Mouse (Mus musculus): ENCODE measurements at regions not wholly inside any gene's neighbourhood (a gene's known extent, or its start where the extent isn't known, plus 50 kb on each side); places are given as distances from the start of the nearest gene placed in this dataset.
"Not testable (repeated sequence)": the region's sequence is repeated elsewhere in the genome, so short reads cannot be mapped to it uniquely, and the experiment has no call there.

DNA sequence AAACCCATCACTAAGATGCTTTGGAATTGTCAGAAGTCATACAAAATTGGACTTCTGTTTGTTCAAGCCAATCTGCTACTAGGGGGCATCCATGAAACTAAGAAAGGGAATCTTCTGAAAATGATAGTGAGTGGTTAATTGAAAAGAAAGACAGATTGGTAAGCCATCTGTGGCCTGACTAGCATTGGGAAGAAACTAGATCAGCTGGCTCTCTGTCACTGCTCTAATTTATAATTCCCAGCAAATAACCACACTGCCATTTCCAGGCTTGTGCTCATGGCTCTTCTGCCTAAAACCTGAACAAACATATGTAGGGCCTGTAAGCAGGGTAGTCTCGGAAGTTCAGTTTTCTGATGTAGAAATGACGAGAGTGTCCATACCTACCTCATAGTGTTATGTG is 569.8 kb downstream of the Pcdh19 start:
- no peak overlapping the region for H3K27ac ChIP-seq (ENCODE audit: insufficient read depth, low read depth, low read length, poor library complexity, severe bottlenecking)
- H3K4me3 ChIP-seq (ENCODE audit: insufficient read depth in 1 of 2, low read depth in 1 of 2, low read length in 2 of 2, poor library complexity in 1 of 2, severe bottlenecking in 1 of 2), result no peak overlapping the region
- no peak for TF ChIP-seq CHD2 (IDR thresholded peaks at IDR 0.05; ENCODE audit: low read depth, low read length)
- TF ChIP-seq HCFC1 (IDR thresholded peaks at IDR 0.05; ENCODE audit: borderline replicate concordance, insufficient read depth, low read length), result no peak
- no peak for TF ChIP-seq ZC3H11A (IDR thresholded peaks at IDR 0.05; ENCODE audit: borderline replicate concordance, low read depth, low read length)
- no peak for TF ChIP-seq MAFK (IDR thresholded peaks at IDR 0.05; ENCODE audit: insufficient read depth, low read depth, low read length)
- TF ChIP-seq ZNF384 (IDR thresholded peaks at IDR 0.05; ENCODE audit: low read depth, low read length), result no peak
- in situ Hi-C loops (cut with MboI; ENCODE audit: low sequenced_read_pairs in 2 of 2, unreplicated experiment in 2 of 2), result no loop called here
- no peaks in the 10 kb centered on the region for H3K9me3 ChIP-seq (ENCODE audit: control insufficient read depth, insufficient read depth, low read depth, low read length)
- H3K4me1 ChIP-seq (ENCODE audit: control insufficient read depth in 2 of 2, insufficient read depth in 2 of 2, low read length in 2 of 2, poor library complexity in 1 of 2), result no peaks in the 10 kb centered on the region
- no peak overlapping the region for H3K9ac ChIP-seq (ENCODE audit: insufficient read depth, low read depth, low read length, poor library complexity, severe bottlenecking)
- H3K36me3 ChIP-seq (ENCODE audit: control insufficient read depth, insufficient read depth, low read length, poor library complexity, severe bottlenecking), result no peaks in the 10 kb centered on the region
- no peak for DNase-seq (ENCODE audit: low read depth, low spot score)

DNA sequence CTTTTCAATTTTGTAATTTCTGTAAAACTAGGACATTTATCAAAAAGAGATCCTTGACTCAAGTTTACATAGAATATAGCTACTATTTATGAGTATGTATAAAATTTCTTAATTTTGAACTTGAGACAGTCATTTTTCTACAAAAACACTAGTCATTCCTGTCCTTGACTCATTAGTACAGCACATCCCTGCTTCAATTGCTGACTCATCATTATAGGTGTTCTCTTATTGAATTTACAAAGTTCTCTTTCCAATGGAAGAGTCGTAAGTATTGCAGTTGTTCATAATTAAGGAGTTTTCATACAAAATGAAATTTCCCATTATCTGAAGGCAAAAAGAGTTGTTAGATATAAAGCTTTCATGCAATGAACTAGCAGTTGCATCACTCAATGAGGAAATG is 578.6 kb downstream of the Pcdh19 start:
- in situ Hi-C loops (cut with MboI; ENCODE audit: low sequenced_read_pairs in 2 of 2, unreplicated experiment in 2 of 2), result no loop called here
- TF ChIP-seq HCFC1 (IDR thresholded peaks at IDR 0.05; ENCODE audit: borderline replicate concordance, insufficient read depth, low read length) (no peak), ZNF384 (IDR thresholded peaks at IDR 0.05; ENCODE audit: low read depth, low read length) (no peak), MAFK (IDR thresholded peaks at IDR 0.05; ENCODE audit: insufficient read depth, low read depth, low read length) (peak; percentile 62; the same call in 1 of the 2 replicates)
- Histone ChIP-seq H3K4me1 (ENCODE audit: control insufficient read depth in 2 of 2, insufficient read depth in 2 of 2, low read length in 2 of 2, poor library complexity in 1 of 2) (no peaks in the 10 kb centered on the region), H3K36me3 (ENCODE audit: control insufficient read depth, insufficient read depth, low read length, poor library complexity, severe bottlenecking) (no peaks in the 10 kb centered on the region), H3K4me3 (ENCODE audit: insufficient read depth in 1 of 2, low read depth in 1 of 2, low read length in 2 of 2, poor library complexity in 1 of 2, severe bottlenecking in 1 of 2) (no peak overlapping the region), H3K27ac (ENCODE audit: insufficient read depth, low read depth, low read length, poor library complexity, severe bottlenecking) (no peak overlapping the region), H3K9ac (ENCODE audit: insufficient read depth, low read depth, low read length, poor library complexity, severe bottlenecking) (no peak overlapping the region), H3K9me3 (ENCODE audit: control insufficient read depth, insufficient read depth, low read depth, low read length) (no peaks in the 10 kb centered on the region)
- DNase-seq (ENCODE audit: low read depth, low spot score), result no peak

- DNase-seq (ENCODE audit: low read depth, low spot score), result peak; percentile 21
- H3K27ac ChIP-seq (ENCODE audit: insufficient read depth, low read depth, low read length, poor library complexity, severe bottlenecking), result no peak overlapping the region
- no peak overlapping the region for H3K4me3 ChIP-seq (ENCODE audit: insufficient read depth in 1 of 2, low read depth in 1 of 2, low read length in 2 of 2, poor library complexity in 1 of 2, severe bottlenecking in 1 of 2)
- no peaks in the 10 kb centered on the region for H3K9me3 ChIP-seq (ENCODE audit: control insufficient read depth, insufficient read depth, low read depth, low read length)
- H3K9ac ChIP-seq (ENCODE audit: insufficient read depth, low read depth, low read length, poor library complexity, severe bottlenecking), result no peak overlapping the region
- no peaks in the 10 kb centered on the region for H3K36me3 ChIP-seq (ENCODE audit: control insufficient read depth, insufficient read depth, low read length, poor library complexity, severe bottlenecking)
- in situ Hi-C loops (cut with MboI; ENCODE audit: low sequenced_read_pairs in 2 of 2, unreplicated experiment in 2 of 2), result no loop called here
- no peak for TF ChIP-seq CHD2 (IDR thresholded peaks at IDR 0.05; ENCODE audit: low read depth, low read length)
- TF ChIP-seq MAFK (IDR thresholded peaks at IDR 0.05; ENCODE audit: insufficient read depth, low read depth, low read length), result no peak
- no peak for TF ChIP-seq HCFC1 (IDR thresholded peaks at IDR 0.05; ENCODE audit: borderline replicate concordance, insufficient read depth, low read length)
- no peak for TF ChIP-seq ZNF384 (IDR thresholded peaks at IDR 0.05; ENCODE audit: low read depth, low read length)
- TF ChIP-seq ZC3H11A (IDR thresholded peaks at IDR 0.05; ENCODE audit: borderline replicate concordance, low read depth, low read length), result no peak
- no peaks in the 10 kb centered on the region for H3K4me1 ChIP-seq (ENCODE audit: control insufficient read depth in 2 of 2, insufficient read depth in 2 of 2, low read length in 2 of 2, poor library complexity in 1 of 2)
These were observed 595.8 kb downstream of the Pcdh19 start for GRCm38 (mm10) chrX:133092983-133093382.

DNA sequence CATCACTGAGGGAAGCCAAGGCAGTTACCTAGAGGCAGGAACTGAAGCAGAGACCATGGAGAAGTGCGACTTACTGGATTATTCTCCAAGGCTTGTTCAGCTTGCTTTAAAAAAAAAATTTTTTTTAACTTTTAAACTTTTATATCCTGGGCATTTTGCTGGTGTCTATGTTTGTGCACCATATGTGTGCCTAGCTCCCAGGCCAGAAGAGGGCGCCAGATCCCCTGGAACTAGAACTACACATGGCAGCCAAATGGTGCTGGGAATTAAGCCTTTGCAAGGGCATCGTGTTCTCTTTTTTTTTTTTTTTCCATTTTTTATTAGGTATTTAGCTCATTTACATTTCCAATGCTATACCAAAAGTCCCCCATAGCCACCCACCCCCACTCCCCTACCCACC is 624.7 kb downstream of the Pcdh19 start:
- not testable (repeated sequence) for H3K27ac ChIP-seq (ENCODE audit: insufficient read depth, low read depth, low read length, poor library complexity, severe bottlenecking); H3K9ac ChIP-seq (ENCODE audit: insufficient read depth, low read depth, low read length, poor library complexity, severe bottlenecking); H3K36me3 ChIP-seq (ENCODE audit: control insufficient read depth, insufficient read depth, low read length, poor library complexity, severe bottlenecking); H3K9me3 ChIP-seq (ENCODE audit: control insufficient read depth, insufficient read depth, low read depth, low read length); H3K4me1 ChIP-seq (ENCODE audit: control insufficient read depth in 2 of 2, insufficient read depth in 2 of 2, low read length in 2 of 2, poor library complexity in 1 of 2); H3K4me3 ChIP-seq (ENCODE audit: insufficient read depth in 1 of 2, low read depth in 1 of 2, low read length in 2 of 2, poor library complexity in 1 of 2, severe bottlenecking in 1 of 2); DNase-seq (ENCODE audit: low read depth, low spot score)
- in situ Hi-C loops (cut with MboI; ENCODE audit: low sequenced_read_pairs in 2 of 2, unreplicated experiment in 2 of 2), result loop anchor here in 1 of 2 experiments (25.0 kb wide), 1 partner anchor 623 kb away; the partner anchor contains the start of gene Pcdh19

Data from ES-E14 (cell line).